Comparison of ENCODE assay signal across 1 mouse cellular context in genomic region chr4:43031237-43031995, GRCm38 (mm10).
TF ChIP-seq lines count a peak whose summit lies in the region.

Stoml2 (minus strand) TSS chr4:43031710.

TF ChIP-seq in CH12.LX, 34 proteins besides CTCF, POLR2A, EP300 and RAD21 (continued from another document):
- TF ChIP-seq TBP (conservative IDR thresholded peaks at IDR 0.05; ENCODE audit: low read depth, low read length) (peak; percentile 87), MEF2A (IDR thresholded peaks at IDR 0.05; ENCODE audit: borderline replicate concordance, low read depth, low read length) (peak; percentile 64; the same call in 1 of the 2 replicates), PAX5 (IDR thresholded peaks at IDR 0.05; ENCODE audit: low read length) (no peak), ZMIZ1 (IDR thresholded peaks at IDR 0.05; ENCODE audit: low read depth, low read length) (no peak), ETS1 (conservative IDR thresholded peaks at IDR 0.05; ENCODE audit: low read depth, low read length) (peak; percentile 15), KAT2A (IDR thresholded peaks at IDR 0.05; ENCODE audit: insufficient replicate concordance, low read length) (peak; percentile 93; the same call in 1 of the 2 replicates)
